Comparison of ENCODE assay signal across 8 mouse cellular contexts in genomic region chr17:65613463-65614412, GRCm38 (mm10). TPM values are rescaled to one million over a fixed set of nuclear protein-coding genes. Genes with fewer than 3 reads are reported as not detected.
DNase-seq lines count a peak whose midpoint lies in the region; ATAC-seq and TF ChIP-seq lines count a peak whose summit lies in the region.

Vapa (minus strand) TSS chr17:65613555.

- peaks cover 41% of the 10 kb centered on the region for H3K4me1 ChIP-seq in hindbrain, embryonic 10.5 days (replicated peaks)
- peaks cover 7% of the 10 kb centered on the region; the same call in 1 of the 2 replicates for H3K4me1 ChIP-seq in lung, postnatal 0 days (ENCODE audit: insufficient read depth, low read depth, low read length)

- no peaks in the 10 kb centered on the region for H3K27me3 ChIP-seq in hindbrain, embryonic 10.5 days (ENCODE audit: insufficient read depth, poor library complexity, severe bottlenecking)
- no peaks in the 10 kb centered on the region for H3K27me3 ChIP-seq in lung, postnatal 0 days (replicated peaks; ENCODE audit: insufficient read depth, low read length)

- TF ChIP-seq EP300 in lung, postnatal 0 days (IDR thresholded peaks at IDR 0.05), result peak; percentile 51; the same call in 1 of the 2 replicates

- peaks cover 8% of the 10 kb centered on the region for H3K36me3 ChIP-seq in hindbrain, embryonic 10.5 days
- H3K36me3 ChIP-seq in lung, postnatal 0 days (ENCODE audit: insufficient read depth, low read length), result no peaks in the 10 kb centered on the region

- H3K4me2 ChIP-seq in lung, postnatal 0 days (replicated peaks; ENCODE audit: low read depth, low read length), result peak within 1 kb of the TSS; percentile 70

- H3K9me3 ChIP-seq in hindbrain, embryonic 10.5 days, result no peaks in the 10 kb centered on the region
- H3K9me3 ChIP-seq in lung, postnatal 0 days (ENCODE audit: low read length), result no peaks in the 10 kb centered on the region

- under 1% methylated on average over 85 of the region's 85 CpGs for WGBS in hindbrain, embryonic 10.5 days
- under 1% methylated on average over 63 of the region's 85 CpGs for WGBS in lung, postnatal 0 days

- DNase-seq in MN1 (ENCODE audit: low spot score), result peak; percentile 99
- DNase-seq in cerebellum, adult 9-10 months, result peak; percentile 98
- peak; percentile 98 for DNase-seq in hindbrain, embryonic 10.5 days (ENCODE audit: low spot score)
- DNase-seq in layer of hippocampus, adult 9-11 months, result peak; percentile 97
- peak; percentile 99 for DNase-seq in lung, postnatal 0 days (ENCODE audit: low spot score)
- peak; percentile 98 for DNase-seq in ovary, postnatal 14 days (ENCODE audit: low spot score)
- DNase-seq in thymus, postnatal 14 days, result peak; percentile 99

- peak; percentile 82 for ATAC-seq in frontal cortex, adult (ENCODE audit: low TSS enrichment)
- peak; percentile 92 for ATAC-seq in lung, postnatal 0 days

- H3K9ac ChIP-seq in lung, postnatal 0 days (replicated peaks; ENCODE audit: low read depth), result peak within 1 kb of the TSS; percentile 99

- no peak for TF ChIP-seq CTCF in lung, postnatal 0 days (IDR thresholded peaks at IDR 0.05)

- H3K4me3 ChIP-seq in hindbrain, embryonic 10.5 days, result peak within 1 kb of the TSS; percentile 81
- peak within 1 kb of the TSS; percentile 99 for H3K4me3 ChIP-seq in lung, postnatal 0 days (ENCODE audit: low read depth, low read length)

- H3K27ac ChIP-seq in hindbrain, embryonic 10.5 days, result peak within 1 kb of the TSS; percentile 99
- H3K27ac ChIP-seq in lung, postnatal 0 days (ENCODE audit: low read length), result peak within 1 kb of the TSS; percentile 99

RNA-seq across cellular contexts. Expression of gene Vapa, which starts in this region (rescaled TPM):
- 184 and 190 TPM in 2 replicates for polyA plus RNA-seq in hindbrain, embryonic 10.5 days (2016; fragmentation: Nextera tagmentation; extraction: Ambion mirVana)
- 221 and 231 TPM in 2 replicates for polyA plus RNA-seq in lung, postnatal 0 days (2015; fragmentation: Nextera tagmentation; extraction: Ambion mirVana)

Comparison
In these comparisons a context has a peak if more than half of its experiments do, and no peak if none do; other contexts are left out.
1. Peak in every context shown above with its lines: DNase-seq, ATAC-seq, H3K4me3 ChIP-seq and H3K27ac ChIP-seq.